Mouse (Mus musculus): Measurements from ENCODE around the gene Polr2l.
A peak's percentile ranks its signal among the peaks of the same experiment; 100 is the strongest.

GRCm38 (mm10) chr7:141443081-141443821 lies 31.7 kb downstream of the Polr2l start:
- 0 out of 2 replicates have a peak, but pooled peaks have one; percentile 14 for TF ChIP-seq CTCF (IDR thresholded peaks at IDR 0.05; ENCODE audit: borderline replicate concordance, control insufficient read depth, extremely low read depth, insufficient read depth, low read length, poor library complexity)
- no peak for TF ChIP-seq POLR2A (IDR thresholded peaks at IDR 0.05; ENCODE audit: control insufficient read depth, extremely low read depth, insufficient read depth, low read length, poor library complexity)

Measured in thymus, adult 2 months (tissue).